Mouse (Mus musculus) layer of hippocampus, adult 9-10 months (tissue): ENCODE data around the gene Zmpste24.
A peak's percentile ranks its signal among the peaks of the same experiment; 100 is the strongest.

ENCODE experiments used
- DNase-seq: peaks from one replicate; pipeline ENCODE4 v3.0.0; 2022; ENCODE audit warnings: low spot score

Gene Zmpste24

DNA sequence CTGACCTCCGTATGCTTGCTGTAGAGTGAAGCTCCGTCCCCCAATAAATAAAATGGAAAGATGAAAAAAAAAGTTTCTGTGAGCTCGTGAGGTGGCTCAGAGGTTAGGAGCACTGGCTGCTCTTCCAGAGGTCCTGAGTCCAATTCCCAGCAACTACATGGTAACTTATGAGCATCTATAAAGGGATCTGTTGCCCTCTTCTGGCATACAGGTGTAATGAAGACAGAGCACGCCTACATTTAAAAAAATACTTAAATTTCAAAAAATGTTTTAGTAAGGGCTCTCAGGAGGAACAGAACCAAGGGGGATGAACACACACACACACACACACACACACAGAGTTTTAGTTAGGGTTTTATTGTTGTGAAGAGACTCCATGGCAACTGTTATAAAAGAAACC lies 66.6 kb downstream of the Zmpste24 start:
- no peak for DNase-seq

DNA sequence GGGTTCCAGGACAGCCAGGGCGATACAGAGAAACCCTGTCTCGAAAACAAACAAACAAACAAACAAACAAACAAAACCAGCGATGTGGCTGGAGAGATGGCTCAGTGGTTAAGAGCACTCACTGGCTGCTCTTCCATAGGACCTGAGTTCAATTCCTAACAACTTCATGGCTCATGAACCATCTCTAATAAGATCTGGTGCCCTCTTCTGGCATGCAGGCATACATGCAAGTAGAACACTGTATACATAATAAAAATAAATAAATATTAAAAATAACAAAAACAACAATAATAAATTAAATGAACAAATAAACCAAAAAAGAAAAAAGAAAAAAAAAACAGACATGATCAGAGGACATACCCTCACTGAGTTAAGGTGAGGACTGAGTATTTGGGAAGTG lies 68.4 kb downstream of the Zmpste24 start:
- DNase-seq: no peak

DNA sequence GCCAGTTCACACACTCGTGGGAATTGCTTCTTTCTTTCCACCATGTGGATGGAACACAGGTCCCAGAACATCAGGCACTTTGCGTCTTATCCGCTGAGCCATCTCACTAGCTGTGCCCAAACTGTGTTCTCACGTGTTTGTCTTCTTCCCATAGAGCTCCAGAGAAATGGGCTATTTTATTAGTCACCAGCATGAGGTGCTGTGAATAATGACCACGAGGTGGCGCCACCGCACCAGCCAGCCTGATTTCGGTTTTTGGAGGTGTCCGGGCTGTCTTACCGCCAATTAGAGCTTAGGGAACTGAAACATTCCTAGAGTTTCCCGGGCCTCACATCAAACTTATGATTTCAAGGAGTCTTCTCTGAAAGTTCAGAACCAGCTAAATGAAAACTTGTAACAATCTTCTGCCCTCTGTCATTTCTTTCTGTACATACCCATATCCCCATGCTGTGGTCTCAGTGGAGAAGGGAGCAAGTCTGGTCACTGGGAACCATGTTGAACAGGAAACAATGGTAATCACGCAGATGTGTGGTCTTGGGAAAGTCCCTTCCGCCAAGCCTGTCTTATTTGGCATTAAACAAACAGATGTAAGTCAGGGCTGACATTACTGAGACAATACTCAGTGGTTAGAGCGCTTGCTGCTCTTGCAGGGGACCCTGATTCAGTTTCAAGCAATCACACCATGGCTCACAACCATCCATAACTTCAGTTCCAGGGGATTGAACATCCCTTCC lies 69.2 kb downstream of the Zmpste24 start:
- no peak for DNase-seq

DNA sequence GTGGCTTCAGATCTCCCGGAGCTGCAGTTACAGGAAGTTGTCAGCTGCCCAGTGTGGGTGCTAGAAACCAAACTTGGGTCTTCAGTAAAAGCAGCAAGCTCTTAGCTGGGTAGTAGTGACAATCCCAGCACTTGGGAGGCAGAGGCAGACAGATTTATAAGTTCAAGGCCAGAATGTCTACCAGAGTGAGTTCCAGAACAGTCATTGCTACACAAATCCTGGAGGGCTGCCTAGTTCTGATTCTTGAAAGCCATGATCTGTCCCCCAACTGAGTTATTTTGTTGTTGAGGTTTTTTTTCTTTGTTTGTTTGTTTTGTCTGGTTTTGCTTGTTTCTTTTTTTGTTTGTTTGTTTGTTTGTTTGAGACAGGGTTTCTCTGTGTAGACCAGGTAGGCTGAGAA lies 69.9 kb downstream of the Zmpste24 start:
- DNase-seq: no peak

DNA sequence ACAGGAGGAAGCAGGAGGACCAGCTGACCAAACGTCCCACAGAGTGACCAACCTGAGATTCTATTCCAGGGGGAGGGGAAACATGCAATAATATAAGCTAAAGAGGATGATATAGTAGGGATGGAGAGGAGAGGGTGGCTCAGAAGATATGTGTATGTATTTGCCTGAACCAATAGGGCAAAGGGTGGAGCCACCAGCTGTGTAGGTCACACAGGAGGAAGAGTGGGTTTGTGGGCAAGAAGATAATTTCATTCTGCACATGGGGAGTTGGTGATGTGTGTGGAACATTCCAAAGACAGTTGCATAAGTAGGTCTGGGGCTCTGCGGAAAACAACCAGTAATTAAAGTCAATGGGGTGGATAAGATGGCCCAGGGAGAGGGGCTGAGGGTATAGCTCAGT lies 72.4 kb downstream of the Zmpste24 start:
- no peak for DNase-seq

DNA sequence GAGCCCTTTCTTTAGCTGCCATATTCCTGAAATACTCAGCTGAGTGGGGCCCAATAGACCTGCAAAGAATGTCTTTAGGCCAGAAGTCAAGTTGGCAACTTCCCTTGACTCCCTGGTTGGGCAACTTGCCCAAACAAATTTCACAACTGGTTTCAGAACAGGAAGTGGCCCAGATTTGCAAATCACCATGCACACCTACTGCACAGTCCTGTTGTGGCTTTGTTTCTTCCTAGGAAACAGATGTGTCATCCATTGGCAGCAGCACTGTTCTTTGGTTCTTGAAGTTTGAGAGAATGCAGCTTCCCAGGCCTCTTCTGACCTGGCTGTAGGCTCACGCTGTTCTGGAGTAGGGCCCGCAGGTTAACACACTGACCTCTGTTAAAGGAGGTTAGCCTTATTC lies 74.1 kb downstream of the Zmpste24 start:
- no peak for DNase-seq

DNA sequence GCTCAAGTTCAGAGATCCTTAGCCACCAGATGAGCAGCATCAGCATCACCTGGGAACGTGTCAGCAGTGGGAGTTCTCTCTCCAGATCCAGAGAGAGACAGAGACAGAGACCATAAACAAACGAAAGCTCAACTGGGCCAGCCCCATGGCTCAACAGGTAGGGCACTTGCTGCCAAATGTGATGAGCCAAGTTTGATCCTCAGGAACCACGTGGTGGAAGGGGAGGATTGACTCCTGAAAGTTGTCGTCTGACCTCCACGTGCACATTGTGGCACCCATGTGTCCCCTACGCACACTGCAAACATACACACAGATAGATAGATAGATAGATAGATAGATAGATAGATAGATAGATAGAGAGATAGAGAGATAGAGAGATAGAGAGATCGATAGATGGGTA lies 74.6 kb downstream of the Zmpste24 start:
- no peak for DNase-seq

DNA sequence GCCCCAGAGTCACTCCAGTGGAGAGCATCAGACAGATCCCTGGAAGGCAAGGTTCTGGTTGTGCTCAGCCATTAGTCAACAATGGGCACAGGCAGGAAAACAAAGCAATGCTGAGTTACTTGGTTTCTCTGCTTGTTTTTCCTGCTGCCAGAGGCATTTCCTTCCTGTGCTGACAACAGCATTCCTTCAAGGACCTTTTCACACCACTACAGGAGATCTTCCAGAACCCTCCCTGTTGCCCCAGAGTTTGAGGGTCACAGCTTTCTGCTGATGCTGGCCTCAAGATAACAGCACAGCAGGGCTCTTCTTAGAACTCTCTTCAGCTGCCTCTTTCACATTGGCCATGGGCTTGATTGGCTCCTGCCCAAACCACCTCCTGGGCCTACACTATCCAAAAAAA lies 76.1 kb downstream of the Zmpste24 start:
- DNase-seq: no peak

DNA sequence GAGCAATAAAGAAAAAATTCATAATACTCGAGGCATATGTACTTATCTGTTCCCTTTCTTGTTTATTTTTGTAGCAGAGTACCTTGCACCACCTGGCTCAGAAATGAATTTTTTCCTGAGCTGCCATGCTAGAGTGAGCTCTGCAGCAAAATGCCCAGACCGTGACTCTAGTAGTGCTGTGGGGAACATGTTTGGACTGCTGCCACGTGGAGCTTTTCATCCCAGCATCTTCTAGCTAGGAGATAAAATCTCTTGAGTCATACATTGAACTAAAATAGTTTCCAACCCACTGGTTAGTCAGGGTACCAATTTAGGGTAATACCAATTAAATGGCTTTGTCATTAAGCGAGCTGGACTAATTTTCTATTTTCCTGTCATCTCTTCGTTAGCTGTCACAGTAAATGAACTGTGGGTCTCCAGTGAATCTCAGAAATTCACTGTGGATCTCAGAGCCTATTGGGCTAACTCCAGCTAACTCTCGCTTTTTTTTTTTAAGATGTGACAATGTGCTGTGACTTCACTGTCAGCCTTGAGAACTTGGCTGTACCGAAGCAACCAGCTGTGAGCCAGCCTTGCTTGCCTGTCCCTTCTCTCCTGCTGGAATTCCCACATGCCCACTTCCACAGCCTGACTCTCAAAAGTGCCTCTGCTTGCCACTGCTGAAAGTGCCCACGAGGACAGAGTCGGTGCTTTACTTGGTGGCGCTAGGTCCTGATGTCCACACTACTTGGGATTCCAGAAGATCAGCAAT lies 77.8 kb downstream of the Zmpste24 start:
- no peak for DNase-seq

DNA sequence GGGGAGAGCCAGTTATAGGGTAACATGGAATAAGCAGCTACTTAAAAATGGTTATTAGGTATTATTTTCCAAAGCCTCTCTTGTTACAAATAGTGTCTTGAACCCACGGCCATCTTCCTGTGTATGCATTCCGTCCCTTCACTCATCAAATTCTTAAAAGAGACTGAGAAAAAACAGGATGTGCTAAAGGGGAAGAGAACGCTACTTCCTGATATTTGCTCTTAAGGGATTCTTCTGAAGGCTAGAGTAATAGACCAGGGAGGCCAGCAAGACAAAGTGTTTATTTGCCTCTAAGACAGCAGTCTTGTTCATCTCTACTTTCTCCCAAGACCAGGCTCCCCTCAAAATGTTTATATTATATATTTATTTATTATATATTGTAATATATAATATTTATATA lies 79.8 kb downstream of the Zmpste24 start:
- DNase-seq: no peak

DNA sequence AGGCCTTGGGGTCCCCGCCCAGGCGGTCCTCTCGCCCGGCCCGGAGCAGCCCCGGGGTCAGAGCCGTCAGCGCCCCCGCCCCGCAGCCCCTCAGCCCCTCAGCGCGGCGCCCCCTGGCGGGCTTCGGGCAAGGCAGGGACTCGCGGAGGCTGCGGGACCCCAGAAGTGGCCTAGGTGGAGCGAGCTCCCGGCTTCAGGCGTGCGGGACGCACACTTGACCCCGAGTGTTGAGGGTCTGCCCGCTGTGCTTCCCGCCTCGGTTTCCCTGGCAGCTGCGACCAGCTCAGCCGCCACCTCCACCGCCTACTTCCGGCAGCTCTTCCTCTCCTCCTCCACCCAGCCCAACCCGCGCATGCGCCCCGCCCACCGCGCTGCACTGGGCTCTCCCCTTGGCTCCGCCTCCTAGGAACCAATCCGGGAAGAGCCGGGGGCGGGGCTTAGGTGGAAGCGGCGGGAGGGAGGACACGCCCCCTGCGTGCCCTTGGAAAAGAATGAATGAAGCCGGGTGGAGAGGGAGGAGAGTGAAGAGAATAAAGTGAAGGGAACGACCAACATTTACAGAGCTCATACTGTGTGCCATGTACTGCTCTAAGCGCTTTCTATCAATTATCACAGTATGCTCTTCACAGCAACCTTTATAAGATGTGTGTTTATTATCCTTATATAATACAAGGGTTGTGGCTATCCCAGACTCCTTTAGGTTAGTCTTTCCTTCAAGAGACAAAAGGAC lies 80.9 kb downstream of the Zmpste24 start, which contains the start of gene Smap2:
Gene Smap2, minus strand, starts transcription at position 320 of the 730 bp plus-strand sequence.
- DNase-seq: peak; percentile 92

DNA sequence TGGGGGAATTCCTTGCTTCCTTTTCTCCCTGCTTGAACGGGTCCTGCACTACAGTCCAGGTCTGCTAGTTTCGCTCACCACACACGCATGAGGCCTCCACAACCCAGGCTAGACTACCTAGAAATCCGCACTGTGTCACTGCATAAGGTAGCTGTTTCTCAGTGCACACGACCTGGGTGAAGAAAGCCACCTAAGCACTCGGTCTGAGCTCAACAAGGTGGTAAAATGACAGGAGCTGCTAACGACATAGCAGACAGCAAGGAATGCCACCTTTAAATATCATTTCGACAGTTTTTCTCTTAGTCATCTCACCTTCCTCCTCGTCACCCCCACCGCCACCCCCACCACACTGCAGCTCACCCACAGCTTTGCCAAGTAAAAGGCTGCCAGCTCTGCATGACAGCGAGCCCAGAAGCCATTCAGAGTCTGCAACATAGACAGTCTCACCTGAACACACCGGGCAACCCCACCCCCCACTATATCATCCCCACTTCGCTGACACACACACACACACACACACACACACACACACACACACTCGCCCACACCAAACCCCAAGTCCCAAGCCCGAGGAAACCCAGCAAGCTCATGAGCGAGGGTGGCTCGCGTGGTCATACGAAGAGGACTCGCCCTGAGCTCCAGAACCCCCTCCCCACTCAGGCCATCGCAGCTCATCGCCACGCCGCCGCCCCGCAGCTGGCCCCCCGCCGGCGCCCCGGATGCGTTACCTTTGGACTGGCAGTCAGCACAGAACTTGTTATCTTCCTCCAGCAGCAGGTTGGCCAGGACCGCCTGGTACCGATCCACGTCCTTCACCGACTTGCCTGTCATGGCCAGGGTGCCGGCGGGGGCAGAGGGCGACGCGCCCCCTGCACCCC lies 81.8 kb downstream of the Zmpste24 start:
- no peak for DNase-seq

DNA sequence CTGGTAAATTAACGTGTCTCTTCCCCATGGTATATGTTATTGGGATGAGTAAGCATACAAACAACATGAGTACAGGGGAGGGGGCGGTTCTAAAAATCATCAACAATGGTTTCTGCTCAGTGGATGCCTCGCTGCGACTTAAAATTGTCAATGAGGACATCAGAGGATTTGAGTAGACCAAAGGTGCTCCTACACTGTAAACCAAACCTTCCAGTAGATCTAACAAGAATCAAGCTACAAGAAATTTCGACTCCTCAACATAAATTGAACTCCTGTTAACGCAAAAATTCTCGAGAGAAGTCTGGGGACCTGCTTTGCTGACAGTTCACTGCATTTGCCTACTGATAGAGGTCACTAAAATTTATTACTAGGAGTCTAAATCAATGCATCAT lies 82.8 kb downstream of the Zmpste24 start:
- DNase-seq: no peak

DNA sequence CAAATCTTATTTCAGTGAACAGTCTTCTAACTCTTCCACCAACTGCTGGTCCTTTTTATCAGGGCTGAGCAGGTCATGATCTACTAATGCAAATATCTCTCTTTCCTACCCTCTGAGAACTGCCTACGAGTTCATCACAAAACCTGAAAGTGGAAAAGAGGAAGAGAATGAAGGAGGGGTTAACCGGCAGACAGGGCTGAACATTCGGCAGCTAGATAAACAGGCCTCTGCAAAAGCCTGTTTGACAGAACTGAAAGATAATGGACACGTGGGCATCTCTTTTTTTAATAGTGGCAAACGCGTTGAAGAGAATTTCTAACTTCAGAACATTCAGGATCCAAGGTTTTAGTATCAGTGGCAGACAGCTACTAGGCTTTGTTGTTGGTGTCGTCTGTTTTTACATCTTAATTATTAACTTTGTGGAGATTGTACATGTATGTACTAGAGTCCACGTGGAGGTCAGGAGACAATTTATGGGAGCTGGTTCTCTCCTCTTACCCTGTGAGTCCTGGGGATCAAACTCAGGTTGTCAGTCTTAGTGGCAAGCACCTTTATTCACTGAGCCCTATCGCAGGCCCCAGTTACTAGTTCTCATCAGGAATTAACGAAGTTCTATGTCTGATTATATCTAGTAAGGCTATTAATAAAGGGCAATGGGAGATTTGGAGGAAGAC lies 83.3 kb downstream of the Zmpste24 start:
- DNase-seq: no peak

DNA sequence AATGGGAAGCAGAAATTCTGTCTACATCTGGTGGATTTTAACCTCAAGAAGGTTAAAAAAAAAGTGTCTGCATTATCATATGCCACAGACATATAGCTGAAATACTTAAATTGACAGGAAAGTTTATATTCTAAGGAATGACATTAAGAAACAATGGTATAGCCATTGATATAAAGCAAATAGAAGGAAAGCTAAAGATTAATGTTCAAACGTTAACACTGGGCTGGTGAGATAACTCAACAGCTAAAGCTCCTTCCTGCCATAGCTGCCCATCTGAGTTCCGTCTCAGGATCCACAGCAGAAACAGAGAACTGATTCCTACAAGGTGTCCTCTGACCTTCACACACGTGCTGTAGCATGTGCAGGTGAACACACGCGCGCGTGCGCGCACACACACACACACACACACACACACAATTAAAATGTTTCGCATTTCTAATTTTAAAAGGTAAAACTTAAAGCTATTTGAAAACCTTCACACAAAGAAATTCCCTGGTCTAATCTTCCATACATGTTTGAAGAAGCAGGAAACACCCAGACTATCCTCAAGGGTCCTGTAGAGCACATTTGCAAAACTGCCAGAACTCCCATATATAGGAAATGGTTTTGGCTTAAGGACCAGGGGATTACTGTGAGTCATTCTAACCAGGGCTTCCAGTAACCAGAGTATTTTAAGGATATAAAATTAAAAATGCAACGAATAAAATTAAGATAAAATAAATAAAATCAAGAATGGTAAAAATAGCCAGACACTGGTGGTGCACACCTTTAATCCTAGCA lies 87.1 kb downstream of the Zmpste24 start:
- no peak for DNase-seq
